Mouse (Mus musculus): Measurements from ENCODE around the gene Gm20852.
"Not testable (repeated sequence)": the region's sequence is repeated elsewhere in the genome, so short reads cannot be mapped to it uniquely, and the experiment has no call there.

Gm20852 gene

DNA sequence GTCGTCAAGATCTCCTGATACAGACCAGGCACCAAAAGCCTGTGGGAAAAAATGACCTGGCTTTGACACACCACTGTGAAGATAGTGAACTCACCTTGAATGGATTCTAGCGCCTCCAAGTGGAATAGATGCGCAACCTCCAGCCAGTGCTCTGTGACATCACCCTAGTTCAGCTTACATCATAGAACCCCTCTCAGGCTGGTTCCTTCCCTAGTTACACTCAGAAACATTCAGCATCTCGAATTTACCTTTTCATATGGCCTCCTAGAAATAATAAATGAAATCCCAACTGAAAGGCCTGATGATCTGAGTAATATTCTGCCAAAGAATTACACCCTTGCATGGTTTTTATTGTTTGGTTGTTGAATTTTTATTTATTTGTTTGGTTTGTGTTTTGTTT lies at the start of gene Gm20852:
TSS of gene Gm20852 (minus strand) at position 101 of the 400 bp plus-strand sequence.
- DNase-seq (ENCODE audit: low read depth, low spot score): not testable (repeated sequence)
